Mouse (Mus musculus) liver, embryonic 14.5 days (tissue): ENCODE data around the gene Clasp1. TPM values are rescaled to one million over a fixed set of nuclear protein-coding genes. Genes with fewer than 3 reads are reported as not detected.

Experiments
- ATAC-seq: fragments of 200-750 bp; cut with Nextera tagmentation; 2 replicates; pipeline ENCODE4 v1.8.0; 2017; ENCODE audit warnings: moderate number of reproducible peaks, mild to moderate bottlenecking, moderate library complexity; ENCODE audit not compliant: insufficient read depth
- DNase-seq, 3 experiments: peaks; one replicate each; pipeline ENCODE4 v3.0.0-alpha.2; 2012 to 2013; ENCODE audit warnings: low read depth in 3 of 3, low spot score in 3 of 3
- H3K27ac ChIP-seq: fragments of 300-500 bp; sonication (generic); 2 replicates; pipeline ENCODE4 v1.5.1; 2014; ENCODE audit warnings: moderate library complexity, mild to moderate bottlenecking, control low read depth, inconsistent platforms
- H3K27me3 ChIP-seq: fragments of 300-500 bp; sonication (generic); 2 replicates; pipeline ENCODE4 v1.6.1; 2014; ENCODE audit warnings: mild to moderate bottlenecking, low read length, moderate library complexity; ENCODE audit not compliant: control insufficient read depth, insufficient read depth
- H3K36me3 ChIP-seq: fragments of 300-500 bp; sonication (generic); replicated peaks from 2 replicates; pipeline ENCODE4 v1.6.1; 2014; ENCODE audit warnings: low read depth; ENCODE audit not compliant: control insufficient read depth, insufficient read depth
- H3K4me1 ChIP-seq, 2 experiments: fragments of 200-500 bp in 1 of 2; fragments of 300-500 bp in 1 of 2; sonication (generic) in 1 of 2; replicated peaks; 2 replicates each; pipeline ENCODE4 v1.6.1; 2012 to 2014; ENCODE audit warnings: antibody characterized with exemption in 1 of 2, inconsistent platforms in 1 of 2, low read length in 1 of 2; ENCODE audit not compliant: control insufficient read depth in 2 of 2, insufficient read depth in 2 of 2
- H3K4me2 ChIP-seq: fragments of 300-500 bp; sonication (generic); 2 replicates; pipeline ENCODE4 v1.6.1; 2014; ENCODE audit warnings: low read depth, mild to moderate bottlenecking, control low read depth, moderate library complexity
- H3K4me3 ChIP-seq, 2 experiments: fragments of 200-500 bp in 1 of 2; fragments of 300-500 bp in 1 of 2; sonication (generic) in 1 of 2; 2 replicates each; pipeline ENCODE4 v1.5.1; 2012 to 2014; ENCODE audit warnings: low read depth in 2 of 2, low read length in 2 of 2, mild to moderate bottlenecking in 2 of 2, control low read depth in 1 of 2, inconsistent platforms in 1 of 2, moderate library complexity in 1 of 2; ENCODE audit not compliant: insufficient read depth in 1 of 2
- H3K9ac ChIP-seq: fragments of 300-500 bp; sonication (generic); replicated peaks from 2 replicates; pipeline ENCODE4 v1.6.1; 2014; ENCODE audit warnings: mild to moderate bottlenecking, control low read depth, moderate library complexity
- H3K9me3 ChIP-seq: fragments of 300-500 bp; sonication (generic); 2 replicates; pipeline ENCODE4 v1.6.1; 2016; ENCODE audit warnings: low read length, mixed read lengths; ENCODE audit not compliant: control insufficient read depth
- CTCF ChIP-seq: IDR thresholded peaks from 2 replicates; pipeline ENCODE4 v1.5.1; 2016; ENCODE audit warnings: antibody characterized with exemption, low read depth, control low read depth
- EP300 ChIP-seq: IDR thresholded peaks from 2 replicates; pipeline ENCODE4 v1.6.1; 2016; ENCODE audit warnings: antibody characterized with exemption, low read depth
- WGBS: fragments of 180-500 bp; shearing (Covaris S2); extraction: QIAGEN DNeasy Blood & Tissue Kit; methylation state at CpG from one replicate; pipeline ENCODE4 v1.1.7; 2014; ENCODE audit not compliant: insufficient replicate concordance; 5-methylcytosine and 5-hydroxymethylcytosine counted together
- polyA plus RNA-seq, 2 experiments: library from polyadenylated mRNA; depleted of rRNA in 1 of 2; stranded (reverse) in 1 of 2; unstranded in 1 of 2; fragments of >200 nt; fragmentation: Nextera tagmentation in 1 of 2; extraction: Ambion mirVana in 1 of 2; gene quantifications; 2 replicates each; pipeline versions ENCODE4 v1.2.1 to v1.2.3; 2012 to 2014

The Clasp1 gene
- polyA plus RNA-seq, 2 experiments: 6.5 to 8.8 TPM

GRCm38 (mm10) chr1:118511738-118512530, 123.1 kb downstream of the Clasp1 start:
- no peak for DNase-seq
- Histone ChIP-seq H3K4me1 (no peaks in the 10 kb centered on the region), H3K27ac (no peak overlapping the region), H3K9me3 (no peaks in the 10 kb centered on the region), H3K4me2 (no peak overlapping the region), H3K36me3 (peaks cover 10% of the 10 kb centered on the region), H3K9ac (no peak overlapping the region), H3K4me3 (no peak overlapping the region), H3K27me3 (no peaks in the 10 kb centered on the region)
- no peak for ATAC-seq
- no peak for TF ChIP-seq EP300
- no peak for TF ChIP-seq CTCF
- 79% methylated on average over 8 of the region's 8 CpGs for WGBS

- H3K9ac ChIP-seq: no peak overlapping the region
These were observed 127.4 kb downstream of the Clasp1 start for GRCm38 (mm10) chr1:118516256-118516655.

GRCm38 (mm10) chr1:118523161-118523560, 134.3 kb downstream of the Clasp1 start:
- Histone ChIP-seq H3K27me3 (no peaks in the 10 kb centered on the region), H3K9me3 (no peaks in the 10 kb centered on the region), H3K36me3 (peaks cover 2% of the 10 kb centered on the region; the same call in 1 of the 2 replicates), H3K4me2 (no peak overlapping the region), H3K9ac (no peak overlapping the region), H3K4me1 (no peaks in the 10 kb centered on the region), H3K4me3 (no peak overlapping the region), H3K27ac (no peak overlapping the region)
- DNase-seq: no peak
- ATAC-seq: no peak
- 82% methylated on average over 6 of the region's 6 CpGs for WGBS
- TF ChIP-seq EP300 (no peak), CTCF (no peak)

More at GRCm38 (mm10) chr1:118516256-118516655, 127.4 kb downstream of the Clasp1 start:
- Histone ChIP-seq H3K36me3 (peaks cover 3% of the 10 kb centered on the region; the same call in 1 of the 2 replicates), H3K4me1 (no peaks in the 10 kb centered on the region), H3K27ac (no peak overlapping the region), H3K9me3 (no peaks in the 10 kb centered on the region), H3K4me2 (no peak overlapping the region), H3K27me3 (no peaks in the 10 kb centered on the region), H3K4me3 (no peak overlapping the region)
- 76% methylated on average over 7 of the region's 7 CpGs for WGBS
- ATAC-seq (no peak), DNase-seq (no peak)
- TF ChIP-seq CTCF (no peak), EP300 (no peak)

- Histone ChIP-seq H3K27me3 (no peaks in the 10 kb centered on the region), H3K36me3 (peaks cover 2% of the 10 kb centered on the region; the same call in 1 of the 2 replicates), H3K27ac (no peak overlapping the region), H3K4me3 (no peak overlapping the region), H3K4me1 (no peaks in the 10 kb centered on the region), H3K4me2 (no peak overlapping the region), H3K9me3 (no peaks in the 10 kb centered on the region), H3K9ac (no peak overlapping the region)
- no peak for DNase-seq
- 74% methylated on average over 9 of the region's 9 CpGs for WGBS
- TF ChIP-seq CTCF: no peak
- no peak for TF ChIP-seq EP300
- no peak for ATAC-seq
These were observed 136.5 kb downstream of the Clasp1 start for GRCm38 (mm10) chr1:118525336-118525735.

GRCm38 (mm10) chr1:118529213-118529612, 140.4 kb downstream of the Clasp1 start:
- no peak for ATAC-seq
- Histone ChIP-seq H3K4me2 (no peak overlapping the region), H3K36me3 (peaks cover 2% of the 10 kb centered on the region), H3K27ac (no peak overlapping the region), H3K27me3 (no peaks in the 10 kb centered on the region), H3K9ac (no peak overlapping the region), H3K4me3 (no peak overlapping the region), H3K9me3 (no peaks in the 10 kb centered on the region), H3K4me1 (no peaks in the 10 kb centered on the region)
- WGBS: 72% methylated on average over 1 of the region's 1 CpGs
- DNase-seq: no peak
- peak; percentile 40; the same call in 1 of the 2 replicates for TF ChIP-seq CTCF
- no peak for TF ChIP-seq EP300
